Mouse (Mus musculus): ENCODE measurements at regions not wholly inside any gene's neighbourhood (a gene's known extent, or its start where the extent isn't known, plus 50 kb on each side); places are given as distances from the start of the nearest gene placed in this dataset.

- no peak overlapping the region for H3K4me3 ChIP-seq (replicated peaks; ENCODE audit: low read length)
- no peaks in the 10 kb centered on the region for H3K9me3 ChIP-seq (ENCODE audit: low read length)
- H3K4me1 ChIP-seq (replicated peaks; ENCODE audit: low read depth, low read length): no peaks in the 10 kb centered on the region
- H3K36me3 ChIP-seq (ENCODE audit: insufficient read depth, low read length): no peaks in the 10 kb centered on the region
- H3K27me3 ChIP-seq (ENCODE audit: insufficient read depth, low read length): no peaks in the 10 kb centered on the region
- TF ChIP-seq NANOG (IDR thresholded peaks at IDR 0.05; ENCODE audit: borderline replicate concordance, low read length) (no peak), POU5F1 (IDR thresholded peaks at IDR 0.05; ENCODE audit: borderline replicate concordance, low read length) (no peak), CTCF (conservative IDR thresholded peaks at IDR 0.05; ENCODE audit: low read length) (no peak)
Measured at GRCm38 (mm10) chr17:82134843-82135242, 396.7 kb upstream of the Slc8a1 start.

DNA sequence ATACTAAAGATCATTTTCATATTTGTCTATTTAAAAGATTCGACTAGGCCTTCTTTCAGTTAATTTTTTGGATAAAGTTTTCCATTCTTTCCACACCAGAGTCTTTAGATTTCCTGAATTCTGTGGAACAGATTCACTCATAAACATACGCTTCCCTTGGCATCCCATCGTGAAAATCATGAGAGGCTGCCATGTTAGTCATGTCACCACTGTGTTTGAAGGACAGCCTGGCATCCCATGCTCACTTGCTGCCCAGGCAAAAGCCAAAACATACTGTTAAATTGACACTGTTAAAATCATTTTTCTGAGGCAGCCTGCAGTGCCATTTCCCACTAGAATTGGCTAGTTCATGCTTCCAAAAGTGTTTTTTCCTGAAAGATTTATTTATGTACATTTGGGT, 394.8 kb upstream of the Slc8a1 start:
- Histone ChIP-seq H3K4me1 (replicated peaks; ENCODE audit: low read depth, low read length) (no peaks in the 10 kb centered on the region), H3K4me3 (replicated peaks; ENCODE audit: low read length) (no peak overlapping the region), H3K36me3 (ENCODE audit: insufficient read depth, low read length) (no peaks in the 10 kb centered on the region), H3K9me3 (ENCODE audit: low read length) (no peaks in the 10 kb centered on the region), H3K27me3 (ENCODE audit: insufficient read depth, low read length) (no peaks in the 10 kb centered on the region)
- TF ChIP-seq CTCF (conservative IDR thresholded peaks at IDR 0.05; ENCODE audit: low read length) (no peak), POU5F1 (IDR thresholded peaks at IDR 0.05; ENCODE audit: borderline replicate concordance, low read length) (no peak), NANOG (IDR thresholded peaks at IDR 0.05; ENCODE audit: borderline replicate concordance, low read length) (no peak)

GRCm38 (mm10) chr17:82087141-82087540, 349.0 kb upstream of the Slc8a1 start:
- Histone ChIP-seq H3K4me1 (replicated peaks; ENCODE audit: low read depth, low read length) (no peaks in the 10 kb centered on the region), H3K27me3 (ENCODE audit: insufficient read depth, low read length) (no peaks in the 10 kb centered on the region), H3K36me3 (ENCODE audit: insufficient read depth, low read length) (no peaks in the 10 kb centered on the region), H3K4me3 (replicated peaks; ENCODE audit: low read length) (no peak overlapping the region), H3K9me3 (ENCODE audit: low read length) (no peaks in the 10 kb centered on the region)
- TF ChIP-seq CTCF (conservative IDR thresholded peaks at IDR 0.05; ENCODE audit: low read length) (no peak), POU5F1 (IDR thresholded peaks at IDR 0.05; ENCODE audit: borderline replicate concordance, low read length) (no peak), NANOG (IDR thresholded peaks at IDR 0.05; ENCODE audit: borderline replicate concordance, low read length) (no peak)

- TF ChIP-seq NANOG (IDR thresholded peaks at IDR 0.05; ENCODE audit: borderline replicate concordance, low read length) (no peak), CTCF (conservative IDR thresholded peaks at IDR 0.05; ENCODE audit: low read length) (no peak), POU5F1 (IDR thresholded peaks at IDR 0.05; ENCODE audit: borderline replicate concordance, low read length) (no peak)
- no peaks in the 10 kb centered on the region for H3K27me3 ChIP-seq (ENCODE audit: insufficient read depth, low read length)
- no peak overlapping the region for H3K4me3 ChIP-seq (replicated peaks; ENCODE audit: low read length)
- no peaks in the 10 kb centered on the region for H3K36me3 ChIP-seq (ENCODE audit: insufficient read depth, low read length)
- H3K4me1 ChIP-seq (replicated peaks; ENCODE audit: low read depth, low read length): no peaks in the 10 kb centered on the region
- no peaks in the 10 kb centered on the region for H3K9me3 ChIP-seq (ENCODE audit: low read length)
Measured at GRCm38 (mm10) chr17:82080301-82080700, 342.1 kb upstream of the Slc8a1 start.

Data from E14TG2a.4 (cell line).